Mouse (Mus musculus): ENCODE data around the gene Gm20807. TPM values are rescaled to one million over a fixed set of nuclear protein-coding genes. Genes with fewer than 3 reads are reported as not detected.
"Not testable (repeated sequence)": the region's sequence is repeated elsewhere in the genome, so short reads cannot be mapped to it uniquely, and the experiment has no call there.

The Gm20807 gene
- not detected for total RNA-seq (2021)
- not detected in 2 replicates for polyA plus RNA-seq (2012; rRNA removed)
- long read RNA-seq = 0 reads

- DNase-seq; H3K27me3 ChIP-seq (ENCODE audit: control insufficient read depth, insufficient read depth, low read length); H3K4me3 ChIP-seq; H3K9ac ChIP-seq (ENCODE audit: low read depth, low read length); intact Hi-C loops (cut with DNase I); H3K79me2 ChIP-seq (replicated peaks; ENCODE audit: control insufficient read depth, insufficient read depth, low read length); H3K4me1 ChIP-seq (ENCODE audit: control insufficient read depth, insufficient read depth, low read length); H3K36me3 ChIP-seq (ENCODE audit: control insufficient read depth, insufficient read depth, low read length); H3K27ac ChIP-seq: not testable (repeated sequence)
These were observed at the start of gene Gm20807 for GRCm38 (mm10) chrY:13042591-13042990. Gm20807 (plus strand) TSS chrY:13042891.

Other genes starting within 250 kb of the Gm20807 start
- not detected for gene Gm21891, start 90.6 kb downstream of the Gm20807 start, total RNA-seq (2021)
- gene Gm21891, start 90.6 kb downstream of the Gm20807 start, polyA plus RNA-seq (2012; rRNA removed) = not detected in 2 replicates
- not detected for gene Gm21425, start 119.1 kb downstream of the Gm20807 start, total RNA-seq (2021)
- gene Gm21425, start 119.1 kb downstream of the Gm20807 start, polyA plus RNA-seq (2012; rRNA removed) = not detected in 2 replicates
- not detected for gene Gm21828, start 181.0 kb downstream of the Gm20807 start, total RNA-seq (2021)
- not detected in 2 replicates for gene Gm21828, start 181.0 kb downstream of the Gm20807 start, polyA plus RNA-seq (2012; rRNA removed)
- not detected for gene Gm21440, start 209.5 kb downstream of the Gm20807 start, total RNA-seq (2021)
- not detected in 2 replicates for gene Gm21440, start 209.5 kb downstream of the Gm20807 start, polyA plus RNA-seq (2012; rRNA removed)
- not detected for gene Gm21454, start 209.6 kb downstream of the Gm20807 start, total RNA-seq (2021)
- not detected in 2 replicates for gene Gm21454, start 209.6 kb downstream of the Gm20807 start, polyA plus RNA-seq (2012; rRNA removed)

Measured in heart, adult 2 months (tissue).